Mouse (Mus musculus) ES-Bruce4 (cell line): ENCODE data around the gene Slc19a2.

Source experiments
- EP300 ChIP-seq: IDR thresholded peaks from 2 replicates; pipeline ENCODE4 v1.6.1; 2011; ENCODE audit warnings: low read depth, low read length; ENCODE audit not compliant: insufficient read depth
- POLR2A ChIP-seq: IDR thresholded peaks from one replicate; pipeline ENCODE4 v1.8.1; 2011; ENCODE audit warnings: low read length; ENCODE audit not compliant: insufficient read depth

GRCm38 (mm10) chr1:164254836-164255235 lies 6.0 kb downstream of the Slc19a2 start:
- TF ChIP-seq EP300 (no peak), POLR2A (no peak)
